Comparison of ENCODE assay signal across 21 mouse cellular contexts in the genomic region with DNA sequence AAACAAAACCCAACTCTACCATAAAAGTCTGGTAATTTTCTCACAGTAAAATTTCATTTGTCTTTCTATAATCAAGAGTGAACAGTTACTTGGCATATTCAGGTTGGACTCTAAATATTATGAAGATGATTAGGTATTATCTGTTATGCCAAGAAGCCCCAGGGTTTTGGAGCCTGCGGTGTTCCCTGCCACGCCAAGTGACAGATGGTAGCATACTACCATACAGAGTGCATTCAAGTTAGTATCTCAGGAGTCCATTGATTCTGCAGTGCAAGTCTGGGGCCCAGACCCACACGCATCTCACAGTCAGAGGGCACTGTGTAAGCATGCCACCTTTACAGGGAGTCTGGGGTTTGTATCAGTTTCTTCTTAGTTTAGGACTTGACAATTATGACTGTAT.
A peak's percentile ranks its signal among the peaks of the same experiment; 100 is the strongest.
DNase-seq lines count a peak whose midpoint lies in the region; TF ChIP-seq lines count a peak whose summit lies in the region.
"Had no signal": no experiment of that assay in that cellular context is flagged by ENCODE, and none has a peak within 500 bp of the region (broad histone marks: within the 10 kb centered on the region; RNA-seq: fewer than 3 reads in every experiment).

No protein-coding gene starts in this region.

- intact Hi-C loops in heart, adult 2 months (cut with DNase I), result no loop called here
- intact Hi-C loops in left cerebral cortex, postnatal 4 days (cut with DNase I), result no loop called here
- intact Hi-C loops in left cerebral cortex, postnatal 36 days (cut with DNase I), result no loop called here

- peak; percentile 25; the same call in 1 of the 2 replicates for TF ChIP-seq CTCF in heart, adult 2 months (IDR thresholded peaks at IDR 0.05)

- H3K4me1 ChIP-seq in heart, adult 2 months (ENCODE audit: control insufficient read depth, insufficient read depth, low read length), result no peaks in the 10 kb centered on the region
- H3K4me1 ChIP-seq: heart, embryonic 10.5 days; heart, embryonic 15.5 days; liver, embryonic 15.5 days; midbrain, embryonic 10.5 days; midbrain, embryonic 15.5 days; neural tube, embryonic 15.5 days had no signal

- H3K27me3 ChIP-seq in heart, adult 2 months (ENCODE audit: control insufficient read depth, insufficient read depth, low read length), result no peaks in the 10 kb centered on the region
- H3K27me3 ChIP-seq: heart, embryonic 15.5 days; liver, embryonic 15.5 days; midbrain, embryonic 15.5 days; neural tube, embryonic 15.5 days had no signal

- 92% methylated on average over 3 of the region's 3 CpGs for WGBS in heart, adult 2 months

- no peak for TF ChIP-seq POLR2A in heart, adult 2 months (IDR thresholded peaks at IDR 0.05; ENCODE audit: insufficient read depth, low read depth, low read length)

- no peak for TF ChIP-seq EP300 in heart, adult 2 months (IDR thresholded peaks at IDR 0.05; ENCODE audit: insufficient read depth, low read depth, low read length)

- peak; percentile 5 for DNase-seq in cerebellum, adult 9-10 months
- no peak for DNase-seq in cerebellum, adult 11 months
- DNase-seq in heart, adult 2 months, result no peak
- DNase-seq in heart, adult 8-10 months (ENCODE audit: low spot score), result no peak
- peak; percentile 51 for DNase-seq in left cerebral cortex, postnatal 4 days
- DNase-seq in left cerebral cortex, postnatal 36 days (ENCODE audit: low spot score in 2 of 2), result no peak
- no peak for DNase-seq in adrenal gland, adult (ENCODE audit: inconsistent age in 2 of 2, low spot score in 1 of 2)
- DNase-seq: adrenal gland, postnatal 25 days; gastrocnemius, postnatal 10 days; kidney, adult 11 months; kidney, postnatal 14 days; lung, embryonic 14.5 days; retina, postnatal 1 day; right cerebral cortex, postnatal 14 days had no signal

- H3K79me2 ChIP-seq in heart, adult 2 months (replicated peaks; ENCODE audit: control insufficient read depth, insufficient read depth, low read length), result no peaks in the 10 kb centered on the region

- H3K36me3 ChIP-seq in heart, adult 2 months (ENCODE audit: control insufficient read depth, insufficient read depth, low read length), result no peaks in the 10 kb centered on the region
- H3K36me3 ChIP-seq: heart, embryonic 10.5 days; heart, embryonic 15.5 days; liver, embryonic 15.5 days; midbrain, embryonic 10.5 days; midbrain, embryonic 15.5 days; neural tube, embryonic 15.5 days had no signal

- H3K4me3 ChIP-seq in heart, adult 2 months, result no peak overlapping the region
- H3K4me3 ChIP-seq: erythroblast, embryonic 14.5 days; heart, embryonic 10.5 days; heart, embryonic 15.5 days; liver, embryonic 15.5 days; midbrain, embryonic 10.5 days; midbrain, embryonic 15.5 days; neural tube, embryonic 15.5 days had no signal

- no peak overlapping the region for H3K9ac ChIP-seq in heart, adult 2 months (ENCODE audit: low read depth, low read length)
- H3K9ac ChIP-seq: heart, embryonic 15.5 days; liver, embryonic 15.5 days; lung, embryonic 14.5 days; midbrain, embryonic 15.5 days; neural tube, embryonic 15.5 days had no signal

- H3K27ac ChIP-seq in heart, adult 2 months, result no peak overlapping the region
- H3K27ac ChIP-seq: heart, embryonic 10.5 days; heart, embryonic 15.5 days; liver, embryonic 15.5 days; midbrain, embryonic 10.5 days; midbrain, embryonic 15.5 days; neural tube, embryonic 15.5 days had no signal

Comparison
In these comparisons a context has a peak if more than half of its experiments do, and no peak if none do; other contexts are left out.
1. DNase-seq: peak in cerebellum, adult 9-10 months (single experiment) and left cerebral cortex, postnatal 4 days (single experiment); none in cerebellum, adult 11 months (single experiment), heart, adult 2 months (0 of 2), heart, adult 8-10 months (single experiment), left cerebral cortex, postnatal 36 days (0 of 2) and adrenal gland, adult (0 of 2).